Mouse (Mus musculus) midbrain, postnatal 0 days (tissue): Measurements from ENCODE around the gene Rasgrf1. TPM values are rescaled to one million over a fixed set of nuclear protein-coding genes. Genes with fewer than 3 reads are reported as not detected.
"Not testable (repeated sequence)": the region's sequence is repeated elsewhere in the genome, so short reads cannot be mapped to it uniquely, and the experiment has no call there.

Experiments used
- ATAC-seq: fragments of 200-750 bp; cut with Nextera tagmentation; 2 replicates; pipeline ENCODE4 v1.8.0; 2017; ENCODE audit warnings: moderate number of reproducible peaks, mild to moderate bottlenecking, moderate TSS enrichment, moderate library complexity; ENCODE audit not compliant: low FRiP score
- DNase-seq: peaks from one replicate; pipeline ENCODE4 v3.0.0-alpha.2; 2015; ENCODE audit warnings: low spot score
- H3K27ac ChIP-seq: fragments of 300-500 bp; sonication (generic); 2 replicates; pipeline ENCODE4 v1.5.1; 2014; ENCODE audit warnings: low read depth, mild to moderate bottlenecking, low read length, mixed read lengths
- H3K27me3 ChIP-seq: fragments of 300-500 bp; sonication (generic); 2 replicates; pipeline ENCODE4 v1.6.1; 2014; ENCODE audit warnings: low read length, control low read depth, mixed read lengths; ENCODE audit not compliant: insufficient read depth
- H3K36me3 ChIP-seq: fragments of 300-500 bp; sonication (generic); 2 replicates; pipeline ENCODE4 v1.6.1; 2014; ENCODE audit warnings: low read length, control low read depth, mixed read lengths; ENCODE audit not compliant: insufficient read depth
- H3K4me1 ChIP-seq: fragments of 300-500 bp; sonication (generic); 2 replicates; pipeline ENCODE4 v1.6.1; 2014; ENCODE audit warnings: mild to moderate bottlenecking, control low read depth, antibody characterized with exemption, low read length, mixed read lengths; ENCODE audit not compliant: insufficient read depth
- H3K4me2 ChIP-seq: fragments of 300-500 bp; sonication (generic); 2 replicates; pipeline ENCODE4 v1.6.1; 2014; ENCODE audit warnings: low read depth, mild to moderate bottlenecking, low read length, mixed read lengths; ENCODE audit not compliant: poor library complexity, severe bottlenecking
- H3K4me3 ChIP-seq: fragments of 300-500 bp; sonication (generic); 2 replicates; pipeline ENCODE4 v1.5.1; 2014; ENCODE audit warnings: low read depth, mild to moderate bottlenecking, low read length, moderate library complexity
- H3K9ac ChIP-seq: fragments of 300-500 bp; sonication (generic); replicated peaks from 2 replicates; pipeline ENCODE4 v1.6.1; 2014; ENCODE audit warnings: mild to moderate bottlenecking, low read length, moderate library complexity, mixed read lengths; ENCODE audit not compliant: poor library complexity, severe bottlenecking
- H3K9me3 ChIP-seq: fragments of 300-500 bp; sonication (generic); 2 replicates; pipeline ENCODE4 v1.6.1; 2016; ENCODE audit warnings: low read length, control low read depth
- CTCF ChIP-seq: IDR thresholded peaks from 2 replicates; pipeline ENCODE4 v1.5.1; 2016; ENCODE audit warnings: antibody characterized with exemption, mild to moderate bottlenecking
- WGBS: fragments of 180-500 bp; shearing (Covaris S2); extraction: QIAGEN DNeasy Blood & Tissue Kit; methylation state at CpG from one replicate; pipeline ENCODE4 v1.1.7; 2014; 5-methylcytosine and 5-hydroxymethylcytosine counted together
- polyA plus RNA-seq: library from polyadenylated mRNA; unstranded; fragments of >200 nt; fragmentation: Nextera tagmentation; extraction: Ambion mirVana; gene quantifications from 2 replicates; pipeline ENCODE4 v1.2.1, GENCODE M21; 2015
- total RNA-seq: library from RNA; depleted of rRNA; stranded (reverse); fragments of >200 nt; gene quantifications from 2 replicates; pipeline ENCODE4 v1.2.3, GENCODE M21; 2014

The Rasgrf1 gene
- total and polyA plus RNA-seq, 2 experiments from 2014 or later = 24.0 to 40.8 TPM

GRCm38 (mm10) chr9:90056716-90057115, 147.0 kb downstream of the Rasgrf1 start:
- no peak for TF ChIP-seq CTCF
- no peak overlapping the region for H3K4me2 ChIP-seq
- no peak overlapping the region for H3K9ac ChIP-seq
- H3K36me3 ChIP-seq = no peaks in the 10 kb centered on the region
- H3K27ac ChIP-seq = no peak overlapping the region
- no peak for ATAC-seq
- H3K27me3 ChIP-seq = 0 out of 2 replicates have a peak, but pooled peaks cover 8% of the 10 kb centered on the region
- H3K4me3 ChIP-seq = no peak overlapping the region
- H3K9me3 ChIP-seq = no peaks in the 10 kb centered on the region
- H3K4me1 ChIP-seq = peaks cover 7% of the 10 kb centered on the region; the same call in 1 of the 2 replicates
- WGBS = 78% methylated on average over 2 of the region's 2 CpGs
- no peak for DNase-seq

GRCm38 (mm10) chr9:90059828-90060573, 150.3 kb downstream of the Rasgrf1 start:
- no peaks in the 10 kb centered on the region for H3K4me1 ChIP-seq
- no peaks in the 10 kb centered on the region for H3K9me3 ChIP-seq
- no peak for ATAC-seq
- no peak for TF ChIP-seq CTCF
- H3K4me2 ChIP-seq = no peak overlapping the region
- no peak overlapping the region for H3K4me3 ChIP-seq
- WGBS = 91% methylated on average over 9 of the region's 9 CpGs
- 0 out of 2 replicates have a peak, but pooled peaks cover under 1% of the 10 kb centered on the region for H3K27me3 ChIP-seq
- no peak overlapping the region for H3K27ac ChIP-seq
- no peak overlapping the region for H3K9ac ChIP-seq
- no peaks in the 10 kb centered on the region for H3K36me3 ChIP-seq
- no peak for DNase-seq

DNA sequence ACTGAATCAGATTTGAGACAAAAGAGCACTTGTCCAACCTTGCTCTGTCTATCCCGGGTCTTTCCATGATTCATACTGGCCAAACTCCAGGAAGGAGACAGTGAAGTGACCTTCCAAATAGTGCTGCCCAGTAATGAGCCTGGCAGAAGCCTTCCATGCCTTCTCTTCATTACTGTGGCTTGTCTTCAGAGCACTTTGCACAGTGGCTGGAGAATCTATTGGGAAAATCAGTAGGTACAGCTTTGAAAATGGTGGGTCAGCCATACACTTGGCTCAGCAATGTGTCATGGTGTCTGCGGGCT, 150.8 kb downstream of the Rasgrf1 start:
- no peak overlapping the region for H3K4me2 ChIP-seq
- no peaks in the 10 kb centered on the region for H3K27me3 ChIP-seq
- no peak overlapping the region for H3K27ac ChIP-seq

GRCm38 (mm10) chr9:90060932-90061331, 151.2 kb downstream of the Rasgrf1 start:
- H3K27me3 ChIP-seq, H3K36me3 ChIP-seq, H3K9me3 ChIP-seq, H3K4me1 ChIP-seq, H3K27ac ChIP-seq, H3K4me2 ChIP-seq, H3K9ac ChIP-seq, DNase-seq, ATAC-seq, H3K4me3 ChIP-seq: not testable (repeated sequence)
- 93% methylated on average over 5 of the region's 5 CpGs for WGBS

More for the DNA sequence above, 150.8 kb downstream of the Rasgrf1 start:
- no peaks in the 10 kb centered on the region for H3K4me1 ChIP-seq
- TF ChIP-seq CTCF = no peak
- no peak overlapping the region for H3K9ac ChIP-seq
- 83% methylated on average over 2 of the region's 2 CpGs for WGBS
- no peaks in the 10 kb centered on the region for H3K36me3 ChIP-seq
- no peak overlapping the region for H3K4me3 ChIP-seq
- no peaks in the 10 kb centered on the region for H3K9me3 ChIP-seq
- no peak for ATAC-seq
- no peak for DNase-seq

GRCm38 (mm10) chr9:90067341-90067740, 157.6 kb downstream of the Rasgrf1 start:
- 88% methylated on average over 2 of the region's 2 CpGs for WGBS
- Histone ChIP-seq H3K27me3 (no peaks in the 10 kb centered on the region), H3K9me3 (no peaks in the 10 kb centered on the region), H3K27ac (no peak overlapping the region), H3K4me3 (no peak overlapping the region), H3K36me3 (no peaks in the 10 kb centered on the region), H3K9ac (no peak overlapping the region), H3K4me1 (no peaks in the 10 kb centered on the region), H3K4me2 (no peak overlapping the region)
- ATAC-seq (no peak), DNase-seq (no peak)
- TF ChIP-seq CTCF = no peak

DNA sequence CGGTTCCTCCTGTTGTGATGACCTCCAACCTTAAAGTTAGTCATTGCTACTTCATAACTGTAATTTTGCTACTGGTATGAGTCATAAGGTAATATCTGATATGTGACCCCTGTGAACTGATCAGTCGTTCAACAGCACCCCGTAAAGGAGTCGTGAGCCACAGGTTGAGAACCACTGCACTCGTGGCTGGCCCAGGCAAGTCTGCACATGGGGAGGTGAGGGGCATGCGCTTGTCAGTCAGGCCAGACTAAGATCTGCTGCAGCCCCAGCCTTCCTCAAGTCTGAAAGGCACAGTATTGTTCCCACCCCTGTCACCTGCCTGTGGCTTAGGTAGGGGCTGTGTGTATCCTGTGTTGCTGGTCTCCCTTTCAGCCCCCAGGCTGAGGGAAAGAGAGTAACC, 159.1 kb downstream of the Rasgrf1 start:
- no peak for DNase-seq
- Histone ChIP-seq H3K4me3 (no peak overlapping the region), H3K36me3 (no peaks in the 10 kb centered on the region), H3K9me3 (no peaks in the 10 kb centered on the region), H3K4me2 (no peak overlapping the region), H3K27ac (no peak overlapping the region), H3K4me1 (no peaks in the 10 kb centered on the region), H3K27me3 (no peaks in the 10 kb centered on the region), H3K9ac (no peak overlapping the region)
- WGBS = 92% methylated on average over 6 of the region's 6 CpGs
- no peak for ATAC-seq
- TF ChIP-seq CTCF = no peak
